Mouse (Mus musculus) kidney, postnatal 36 days (tissue): ENCODE results near the gene Lsm7.
A peak's percentile ranks its signal among the peaks of the same experiment; 100 is the strongest.

ENCODE experiments used
- DNase-seq, 2 experiments: peaks; one replicate each; pipeline ENCODE4 v3.0.0; 2021 to 2022; ENCODE audit warnings: mixed read lengths in 2 of 2

Lsm7 gene

GRCm38 (mm10) chr10:80854913-80855748 is at the start of gene Lsm7, which contains the start of gene Sppl2b:
Gene Lsm7 (minus strand): TSS chr10:80855209.
Gene Sppl2b (plus strand): TSS chr10:80855275.
- peak; percentile 95 to 98 for DNase-seq

- DNase-seq, result no peak
Measured at GRCm38 (mm10) chr10:80904709-80905108, 49.7 kb upstream of the Lsm7 start.

GRCm38 (mm10) chr10:80904004-80904693 is 49.1 kb upstream of the Lsm7 start:
- DNase-seq, result no peak

DNA sequence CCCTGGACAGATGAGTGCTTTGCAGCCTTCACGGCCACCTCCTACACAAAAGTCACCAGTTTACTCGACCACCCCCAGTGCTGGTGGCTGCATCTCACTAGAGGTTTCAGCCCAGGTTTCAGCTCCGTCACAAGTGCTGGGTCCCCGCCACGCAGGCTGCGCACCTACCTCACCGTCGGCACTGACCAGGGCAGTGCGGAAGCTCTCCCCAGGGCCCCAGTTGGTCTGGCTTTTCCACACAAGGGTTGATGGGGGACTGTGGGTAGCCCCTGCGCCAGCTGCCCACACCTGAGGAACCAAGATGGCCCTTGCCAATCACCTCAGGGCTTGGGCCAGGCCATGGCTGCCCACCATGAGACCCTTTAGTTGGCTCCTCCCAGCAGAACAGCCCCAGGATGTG is 48.3 kb upstream of the Lsm7 start:
- DNase-seq, result no peak

DNA sequence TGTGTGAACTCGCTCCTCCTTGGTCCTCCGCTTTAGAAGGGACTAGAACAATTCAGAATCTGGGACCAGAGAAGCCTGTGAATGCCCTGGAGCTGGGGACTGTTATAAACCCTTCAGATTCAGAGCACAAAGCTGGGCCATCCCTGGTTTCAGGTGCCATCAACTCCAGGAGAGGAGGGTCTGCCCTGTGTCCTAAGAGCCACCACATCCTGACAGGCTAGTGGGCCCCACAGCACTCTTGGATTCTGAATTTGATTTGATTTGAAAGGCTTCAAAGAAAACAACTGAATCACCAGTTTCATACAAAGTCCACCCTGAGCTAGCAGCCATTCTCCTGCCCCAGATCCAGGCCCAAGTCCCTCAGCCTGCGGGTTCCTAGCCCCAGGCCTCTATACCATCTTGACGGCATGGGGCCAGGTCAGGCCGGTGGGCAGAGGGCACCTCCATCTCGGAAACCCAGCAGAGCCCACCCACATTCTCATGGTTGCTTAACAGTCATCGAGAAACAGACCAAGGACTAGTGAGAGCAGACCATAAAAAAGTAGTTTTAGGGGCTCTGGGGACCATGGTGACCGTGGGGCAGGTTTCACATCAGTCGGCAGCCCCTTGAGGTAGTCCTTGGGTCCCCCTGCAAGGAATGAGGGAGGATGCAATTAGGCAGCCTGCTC is 47.4 kb upstream of the Lsm7 start:
- no peak for DNase-seq

DNA sequence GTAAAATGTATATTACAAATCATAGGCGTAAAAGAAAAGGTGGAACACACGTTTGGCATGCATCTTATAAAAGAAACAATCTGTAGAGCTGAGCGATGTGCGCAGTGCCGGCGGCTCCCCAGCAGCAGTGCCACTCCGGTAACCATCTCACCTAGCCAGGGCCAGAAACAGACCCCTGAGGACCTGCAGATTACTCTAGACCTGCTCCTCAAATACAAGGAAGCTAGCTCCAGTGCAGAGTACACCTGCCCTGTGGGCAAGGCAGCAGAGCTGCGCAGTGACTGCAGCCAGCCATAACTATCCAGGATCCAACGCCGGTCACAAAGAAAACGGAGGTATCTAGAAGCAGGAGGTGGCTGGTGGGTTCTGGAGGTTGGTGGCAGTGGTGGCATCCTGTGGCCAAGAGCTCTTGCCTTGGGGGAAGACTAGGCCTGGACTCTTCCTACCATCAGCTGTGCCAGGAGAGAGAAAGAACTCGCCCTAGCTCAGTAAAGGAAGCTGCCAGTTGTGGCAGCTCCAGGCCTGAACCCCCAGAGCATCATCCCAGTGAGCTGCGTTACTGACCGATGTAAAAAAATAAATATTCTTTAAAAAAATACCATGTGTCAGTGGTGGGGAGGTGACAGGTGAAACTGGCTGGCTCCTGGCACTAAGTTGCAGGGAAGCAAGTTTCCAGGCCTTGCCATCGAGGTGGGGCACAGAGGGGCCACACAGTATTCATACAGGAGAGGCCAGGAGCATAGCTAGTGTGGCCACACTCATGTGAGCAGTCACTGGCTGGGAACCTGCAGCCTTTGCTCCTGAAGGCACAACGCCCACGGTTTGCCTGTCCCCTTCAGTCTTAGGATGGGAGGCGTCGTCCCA is 46.6 kb upstream of the Lsm7 start:
- DNase-seq, result peak in 1 of 2 experiments; percentile 21

DNA sequence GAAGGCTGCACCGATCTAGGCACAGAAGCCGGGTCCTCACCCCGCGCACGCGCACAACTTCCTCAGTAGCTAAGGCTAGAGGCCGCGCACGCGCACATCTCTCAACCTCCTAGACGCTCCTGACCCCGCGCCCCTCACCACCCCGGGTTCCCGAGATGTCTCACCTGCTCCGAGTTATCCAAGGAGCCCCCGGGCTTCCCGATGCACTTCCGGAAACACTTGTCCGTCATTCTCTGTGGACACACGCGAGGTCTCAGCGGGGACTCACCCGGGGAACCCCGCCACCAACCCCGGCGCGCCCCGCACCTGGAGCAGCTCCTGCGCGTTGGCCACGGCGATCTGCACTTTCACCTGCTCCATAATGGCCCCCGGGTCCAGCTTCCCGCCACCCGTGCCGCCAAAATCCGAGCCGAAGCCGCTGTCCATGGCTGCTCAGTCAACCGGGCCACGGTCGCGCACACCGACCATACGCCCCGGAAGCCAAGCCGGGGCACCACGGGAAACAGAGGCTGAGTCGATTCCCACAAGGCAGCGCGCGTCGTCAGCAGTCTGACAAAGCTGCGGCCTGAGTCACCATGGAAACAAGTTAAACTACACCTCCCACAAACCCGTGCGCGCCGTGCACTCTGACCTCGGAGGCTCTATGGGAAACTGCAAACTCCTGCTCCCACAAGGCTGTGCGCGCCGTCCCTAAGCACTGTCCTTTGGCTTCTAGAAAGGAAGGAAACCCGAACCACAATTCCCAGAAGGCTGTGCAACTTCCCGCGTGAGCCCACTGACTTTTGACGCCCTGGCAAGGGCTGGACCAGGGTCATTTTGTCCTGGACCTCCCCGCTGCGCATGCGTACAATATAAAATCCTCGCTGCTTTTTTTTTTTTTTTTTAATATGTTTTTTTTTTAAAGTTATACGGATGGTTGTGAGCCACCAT is 45.6 kb upstream of the Lsm7 start, which contains the start of gene Timm13:
Gene Timm13 (minus strand): TSS at position 652 of the 930 bp plus-strand sequence.
- DNase-seq, result peak; percentile 98 to 100

- no peak for DNase-seq
Measured at GRCm38 (mm10) chr10:80899591-80900317, 44.7 kb upstream of the Lsm7 start.

GRCm38 (mm10) chr10:80899074-80899473 is 44.1 kb upstream of the Lsm7 start:
- no peak for DNase-seq

DNA sequence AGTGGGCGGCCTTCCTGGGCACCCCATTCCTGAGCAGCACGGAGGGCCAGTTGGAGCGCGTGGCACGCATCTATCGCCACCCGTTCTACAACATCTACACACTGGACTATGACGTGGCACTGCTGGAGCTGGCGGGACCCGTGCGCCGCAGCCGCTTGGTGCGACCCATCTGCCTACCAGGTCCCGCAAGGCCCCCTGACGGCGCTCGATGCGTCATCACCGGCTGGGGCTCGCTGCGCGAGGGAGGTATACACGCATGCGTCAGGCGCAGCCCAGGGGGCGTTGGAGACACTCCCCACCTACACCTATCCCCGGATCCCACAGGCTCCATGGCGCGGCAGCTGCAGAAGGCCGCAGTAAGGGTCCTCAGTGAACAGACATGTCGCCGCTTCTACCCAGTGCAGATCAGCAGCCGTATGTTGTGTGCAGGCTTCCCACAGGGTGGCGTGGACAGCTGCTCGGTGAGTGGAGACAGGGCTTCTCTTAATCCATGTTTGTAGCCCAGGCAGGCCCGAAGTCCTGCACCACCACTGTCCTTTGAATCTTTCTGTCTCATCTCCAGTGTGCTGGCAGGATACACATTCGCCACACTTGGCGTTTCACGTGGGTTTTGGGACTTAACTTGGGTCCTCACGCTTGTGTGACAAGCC is 43.0 kb upstream of the Lsm7 start:
- DNase-seq, result no peak

DNA sequence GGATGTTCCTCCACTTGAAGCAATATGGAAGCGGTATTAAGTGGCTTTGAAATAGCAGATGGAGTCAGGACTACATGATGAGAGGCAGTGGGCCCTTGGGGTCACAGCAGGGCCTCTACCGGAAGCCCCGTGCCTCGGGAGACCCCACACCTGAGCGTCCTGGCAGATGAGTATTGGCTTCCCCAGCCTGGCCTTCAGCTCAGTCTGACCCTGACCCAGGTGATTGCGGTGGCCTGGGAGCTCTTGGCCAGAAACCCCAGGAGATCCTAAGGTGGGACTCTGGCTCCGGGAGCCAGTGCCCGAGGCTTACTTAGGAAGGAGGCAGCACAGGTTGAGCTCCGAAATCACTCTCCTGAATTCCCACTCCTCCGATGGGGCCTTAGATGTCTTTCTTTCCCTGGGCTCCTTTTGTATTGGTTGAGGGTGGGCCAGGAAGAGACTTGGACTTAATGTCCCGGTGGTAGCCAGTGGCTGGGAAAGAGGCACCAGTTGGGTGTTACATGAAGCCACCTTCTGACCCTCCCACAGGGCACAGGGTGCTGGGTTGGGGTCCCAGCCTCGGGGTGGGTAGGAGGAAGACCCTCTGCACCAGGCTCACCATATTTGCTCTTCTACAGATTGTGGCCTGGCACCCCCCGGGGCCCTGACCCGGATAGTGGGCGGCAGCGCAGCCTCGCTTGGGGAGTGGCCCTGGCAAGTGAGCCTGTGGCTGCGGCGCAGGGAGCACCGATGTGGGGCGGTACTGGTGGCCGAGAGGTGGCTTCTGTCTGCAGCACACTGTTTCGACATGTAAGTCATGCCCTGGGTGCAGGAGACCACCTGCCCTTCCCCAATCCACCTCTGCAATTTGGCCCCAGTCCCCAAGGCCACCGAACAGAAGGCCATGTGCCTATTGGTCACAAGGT is 41.8 kb upstream of the Lsm7 start:
- DNase-seq, result no peak

- DNase-seq, result no peak
Measured at GRCm38 (mm10) chr10:80895697-80896096, 40.7 kb upstream of the Lsm7 start.

DNA sequence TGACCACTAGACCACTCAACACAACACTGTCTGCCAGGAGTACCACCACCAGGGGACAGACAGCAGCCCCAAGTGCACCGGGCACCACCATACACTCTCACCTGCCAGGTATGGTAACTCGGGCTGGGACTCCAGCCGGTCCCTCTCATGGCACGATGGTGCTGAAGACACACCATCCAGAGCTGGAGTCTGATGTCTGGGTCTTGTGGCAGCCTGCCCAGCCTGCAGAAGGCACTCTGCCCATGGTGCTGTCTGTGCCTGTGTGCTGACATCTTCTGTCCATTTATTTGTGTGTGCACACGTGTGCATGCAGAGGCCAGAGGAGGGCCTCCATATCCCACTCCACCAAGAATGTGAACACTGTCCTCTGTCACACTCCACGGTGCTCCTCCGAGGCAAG is 40.1 kb upstream of the Lsm7 start:
- no peak for DNase-seq

DNA sequence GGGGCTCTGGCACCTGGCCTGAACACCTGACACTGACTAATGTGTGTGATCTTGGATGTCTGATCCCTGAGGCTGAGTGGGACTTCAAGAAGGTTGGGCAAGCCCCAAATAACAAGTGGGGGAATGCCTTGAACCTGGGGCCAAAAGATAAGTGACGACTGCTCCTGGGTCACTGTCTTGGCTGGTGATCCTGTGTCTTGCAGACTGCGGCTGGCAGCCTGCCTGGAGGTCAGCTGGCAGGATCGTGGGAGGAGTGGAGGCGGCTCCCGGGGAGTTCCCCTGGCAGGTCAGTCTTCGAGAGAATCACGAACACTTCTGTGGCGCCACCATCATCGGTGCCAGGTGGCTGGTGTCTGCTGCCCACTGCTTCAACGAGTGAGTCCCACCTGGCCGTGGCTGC is 32.2 kb upstream of the Lsm7 start:
- peak; percentile 86 to 91 for DNase-seq

DNA sequence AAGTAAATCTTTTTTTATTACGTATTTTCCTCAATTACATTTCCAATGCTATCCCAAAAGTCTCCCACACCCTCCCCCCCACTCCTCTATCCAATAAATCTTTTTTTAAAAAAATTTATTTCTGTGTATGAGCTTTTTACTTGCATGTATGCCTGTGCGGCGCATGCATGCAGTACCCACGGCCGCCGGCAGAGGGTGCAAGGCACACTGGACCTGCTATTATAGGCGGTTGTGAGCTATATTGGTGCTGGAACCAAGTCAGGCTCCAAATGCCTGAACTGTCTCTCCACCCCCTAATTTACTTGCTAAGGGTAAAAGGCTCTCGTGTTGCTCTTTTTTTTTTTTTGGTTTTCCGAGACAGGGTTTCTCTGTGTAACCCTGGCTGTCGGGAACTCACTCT is 26.3 kb upstream of the Lsm7 start:
- DNase-seq, result peak; percentile 75 to 90

DNA sequence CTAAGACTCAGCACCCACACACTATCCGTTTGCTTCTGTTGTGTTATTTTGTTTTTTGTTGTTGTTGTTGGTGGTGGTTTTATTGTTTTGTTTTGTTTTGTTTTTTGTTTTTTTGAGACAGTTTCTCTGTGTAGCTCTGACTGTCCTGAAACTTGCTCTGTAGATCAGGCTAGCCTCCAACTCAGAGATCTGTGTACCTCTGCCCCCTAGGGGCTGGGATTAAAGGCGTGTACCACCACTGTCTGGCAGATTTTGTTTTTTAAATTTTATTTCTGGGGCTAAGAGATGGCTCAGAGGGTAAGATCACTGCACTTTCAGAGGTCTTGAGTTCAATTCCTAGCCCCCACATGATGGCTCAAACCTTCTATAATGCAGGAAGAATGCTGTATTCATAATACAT is 25.9 kb upstream of the Lsm7 start:
- no peak for DNase-seq

DNA sequence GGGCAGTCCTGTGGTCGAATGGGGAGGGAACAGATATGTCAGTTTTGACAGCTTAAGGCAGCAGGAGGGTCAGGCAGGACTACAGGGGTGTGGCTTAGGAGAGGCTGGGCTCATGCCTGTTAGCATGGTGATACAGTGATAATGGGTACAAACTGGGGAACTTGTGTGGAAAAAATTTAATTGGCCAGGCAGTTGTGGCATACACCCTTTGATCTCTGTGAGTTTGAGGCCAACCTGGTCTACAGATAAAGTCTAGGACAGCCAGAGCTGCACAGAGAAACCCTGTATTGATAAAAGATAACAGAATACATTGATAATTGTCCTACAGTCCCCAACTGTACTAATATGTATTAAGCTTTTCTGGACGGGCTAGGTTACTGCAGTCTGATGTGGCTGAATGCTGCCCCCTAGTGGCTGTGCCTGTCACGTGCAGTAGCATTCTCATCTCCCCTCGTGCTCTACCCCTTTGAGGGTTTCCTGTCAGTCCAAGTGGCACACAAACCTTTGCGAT is 25.2 kb upstream of the Lsm7 start:
- DNase-seq, result peak; percentile 65 to 87

GRCm38 (mm10) chr10:80876594-80876993 is 21.6 kb upstream of the Lsm7 start:
- no peak for DNase-seq

- DNase-seq, result peak; percentile 51 to 81
Measured at GRCm38 (mm10) chr10:80876028-80876427, 21.0 kb upstream of the Lsm7 start.
